Mouse (Mus musculus): ENCODE data around the gene Apobec1. TPM values are rescaled to one million over a fixed set of nuclear protein-coding genes. Genes with fewer than 3 reads are reported as not detected.

Apobec1 gene
- total and polyA plus RNA-seq, 2 experiments from 2014 or later = 3.9 to 21.0 TPM

DNA sequence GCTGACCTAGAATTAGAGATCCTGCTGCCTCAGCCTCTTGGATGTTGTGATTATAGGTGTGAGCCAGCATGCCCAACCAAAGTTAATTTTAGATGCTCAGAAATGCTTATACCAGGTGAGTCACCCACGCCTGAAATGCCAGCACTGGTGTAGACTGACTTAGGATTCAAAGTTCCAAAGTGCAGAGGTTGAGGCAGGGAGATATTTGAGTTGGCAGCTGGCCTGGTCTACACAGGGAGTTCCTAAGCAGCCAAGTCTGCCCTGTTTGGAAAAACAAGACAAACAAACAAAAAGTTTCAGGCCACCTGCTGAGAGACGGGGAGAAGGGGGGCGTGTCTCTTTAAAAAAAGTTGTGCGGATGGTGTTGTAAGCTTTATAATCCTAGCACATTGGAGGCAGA lies 22.9 kb upstream of the Apobec1 start:
- H3K4me3 ChIP-seq (ENCODE audit: low read depth, low read length) = no peak overlapping the region
- ATAC-seq (ENCODE audit: insufficient read depth, low read depth) (no peak), DNase-seq (ENCODE audit: low spot score) (no peak)
- no peaks in the 10 kb centered on the region for H3K36me3 ChIP-seq (replicated peaks; ENCODE audit: control insufficient read depth, insufficient read depth, low read length)
- WGBS = 64% methylated on average over 4 of the region's 4 CpGs
- no peak for TF ChIP-seq EP300 (IDR thresholded peaks at IDR 0.05; ENCODE audit: low read depth)
- no peak for TF ChIP-seq CTCF (IDR thresholded peaks at IDR 0.05; ENCODE audit: low read depth)
- H3K9me3 ChIP-seq (replicated peaks; ENCODE audit: control insufficient read depth, low read length) = no peaks in the 10 kb centered on the region
- no peak overlapping the region for H3K4me2 ChIP-seq (ENCODE audit: low read depth, low read length)
- H3K4me1 ChIP-seq (ENCODE audit: control insufficient read depth, insufficient read depth) = no peaks in the 10 kb centered on the region
- peaks cover 5% of the 10 kb centered on the region; the same call in 1 of the 2 replicates for H3K27me3 ChIP-seq (ENCODE audit: control insufficient read depth, insufficient read depth, low read length)
- no peak overlapping the region for H3K9ac ChIP-seq (replicated peaks; ENCODE audit: low read depth, low read length)
- no peak overlapping the region for H3K27ac ChIP-seq (ENCODE audit: low read depth)

DNA sequence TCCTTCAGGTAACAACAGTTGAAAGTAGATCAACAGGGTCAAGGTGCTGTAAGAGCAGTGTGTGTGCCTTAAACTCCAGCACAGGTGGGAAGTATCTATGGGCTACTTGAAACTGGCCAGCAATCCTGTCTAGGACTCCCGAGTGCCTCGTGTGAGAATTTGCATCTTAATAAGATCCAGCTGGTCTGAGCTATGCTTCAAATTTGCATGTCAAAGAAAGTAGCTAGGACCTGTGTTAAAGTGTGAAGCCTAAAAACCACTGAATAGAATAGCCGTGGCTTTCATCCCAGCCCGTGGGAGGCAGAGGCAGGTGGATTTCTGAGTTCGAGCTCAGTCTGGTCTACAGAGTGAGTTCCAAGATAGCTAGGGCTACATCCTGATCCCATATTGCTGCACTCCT lies 22.2 kb upstream of the Apobec1 start:
- Histone ChIP-seq H3K27ac (ENCODE audit: low read depth) (no peak overlapping the region), H3K9ac (replicated peaks; ENCODE audit: low read depth, low read length) (no peak overlapping the region), H3K4me1 (ENCODE audit: control insufficient read depth, insufficient read depth) (no peaks in the 10 kb centered on the region), H3K9me3 (replicated peaks; ENCODE audit: control insufficient read depth, low read length) (no peaks in the 10 kb centered on the region), H3K4me3 (ENCODE audit: low read depth, low read length) (no peak overlapping the region), H3K4me2 (ENCODE audit: low read depth, low read length) (no peak overlapping the region), H3K36me3 (replicated peaks; ENCODE audit: control insufficient read depth, insufficient read depth, low read length) (no peaks in the 10 kb centered on the region), H3K27me3 (ENCODE audit: control insufficient read depth, insufficient read depth, low read length) (peaks cover 5% of the 10 kb centered on the region; the same call in 1 of the 2 replicates)
- no peak for TF ChIP-seq EP300 (IDR thresholded peaks at IDR 0.05; ENCODE audit: low read depth)
- TF ChIP-seq CTCF (IDR thresholded peaks at IDR 0.05; ENCODE audit: low read depth) = no peak
- DNase-seq (ENCODE audit: low spot score) (no peak), ATAC-seq (ENCODE audit: insufficient read depth, low read depth) (no peak)
- WGBS = 50% methylated on average over 5 of the region's 5 CpGs

DNA sequence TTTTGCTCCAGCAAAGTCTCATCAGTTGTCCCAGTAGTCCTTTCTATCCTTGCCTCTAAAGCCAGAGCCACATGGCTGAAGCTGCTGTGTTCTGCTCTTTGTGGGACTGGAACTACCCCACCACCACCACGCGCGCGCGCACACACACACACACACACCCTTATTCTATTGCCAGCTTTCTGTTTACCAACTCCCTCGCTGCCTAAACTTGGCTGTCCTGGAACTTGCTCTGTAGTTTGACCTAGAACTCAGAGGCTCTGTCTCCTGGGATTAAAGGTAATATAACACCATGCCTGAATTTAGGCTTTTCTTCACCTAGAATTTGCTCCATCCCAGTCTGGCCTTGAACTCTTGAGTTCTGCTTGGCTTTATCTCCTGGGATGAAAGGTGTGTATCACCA lies 18.8 kb upstream of the Apobec1 start:
- ATAC-seq (ENCODE audit: insufficient read depth, low read depth) (no peak), DNase-seq (ENCODE audit: low spot score) (no peak)
- Histone ChIP-seq H3K9ac (replicated peaks; ENCODE audit: low read depth, low read length) (no peak overlapping the region), H3K36me3 (replicated peaks; ENCODE audit: control insufficient read depth, insufficient read depth, low read length) (no peaks in the 10 kb centered on the region), H3K4me3 (ENCODE audit: low read depth, low read length) (no peak overlapping the region), H3K4me1 (ENCODE audit: control insufficient read depth, insufficient read depth) (no peaks in the 10 kb centered on the region), H3K27me3 (ENCODE audit: control insufficient read depth, insufficient read depth, low read length) (no peaks in the 10 kb centered on the region), H3K9me3 (replicated peaks; ENCODE audit: control insufficient read depth, low read length) (no peaks in the 10 kb centered on the region), H3K27ac (ENCODE audit: low read depth) (no peak overlapping the region), H3K4me2 (ENCODE audit: low read depth, low read length) (no peak overlapping the region)
- TF ChIP-seq EP300 (IDR thresholded peaks at IDR 0.05; ENCODE audit: low read depth) = no peak
- TF ChIP-seq CTCF (IDR thresholded peaks at IDR 0.05; ENCODE audit: low read depth) = no peak
- 90% methylated on average over 6 of the region's 6 CpGs for WGBS

DNA sequence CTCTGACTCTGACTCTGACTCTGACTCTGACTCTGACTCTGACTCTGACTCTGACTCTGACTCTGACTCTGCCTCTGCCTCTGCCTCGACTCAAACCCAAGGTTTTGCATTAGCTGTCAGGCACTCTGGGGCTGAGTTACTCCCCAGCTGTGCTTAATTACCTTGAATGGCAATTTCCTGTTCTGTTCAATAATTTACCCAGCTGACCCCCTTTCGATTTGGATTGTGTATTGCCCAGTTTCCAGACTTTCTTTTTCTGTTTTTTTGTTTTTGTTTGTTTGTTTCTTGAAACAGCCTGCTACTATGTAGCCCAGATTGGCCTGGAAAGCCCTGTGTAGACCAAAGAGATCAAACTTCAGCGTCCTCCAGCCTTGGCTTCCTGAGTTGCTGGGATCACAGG lies 13.8 kb upstream of the Apobec1 start:
- H3K27ac ChIP-seq (ENCODE audit: low read depth) = no peak overlapping the region
- WGBS = 57% methylated on average over 3 of the region's 3 CpGs

DNA sequence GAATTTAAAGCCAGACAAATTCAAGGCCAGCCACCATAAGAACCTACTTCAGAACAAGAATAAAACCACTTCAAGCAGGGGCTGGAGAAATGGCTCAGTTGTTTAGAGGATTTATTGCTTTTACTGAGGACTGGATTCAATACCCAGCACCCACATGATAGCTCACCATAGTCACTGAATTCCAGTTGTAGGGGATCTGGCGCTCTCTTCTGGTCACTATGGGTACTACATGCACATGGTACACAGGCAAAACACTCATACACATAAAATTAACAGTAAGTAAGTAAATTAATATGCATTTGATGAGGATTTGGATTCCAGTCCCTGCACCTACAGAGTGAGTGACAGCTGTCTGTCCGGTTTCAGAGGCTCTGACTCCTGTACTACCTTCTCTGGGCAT lies 11.8 kb upstream of the Apobec1 start:
- no peaks in the 10 kb centered on the region for H3K4me1 ChIP-seq (ENCODE audit: control insufficient read depth, insufficient read depth)
- no peak for TF ChIP-seq EP300 (IDR thresholded peaks at IDR 0.05; ENCODE audit: low read depth)
- TF ChIP-seq CTCF (IDR thresholded peaks at IDR 0.05; ENCODE audit: low read depth) = no peak
- H3K4me2 ChIP-seq (ENCODE audit: low read depth, low read length) = no peak overlapping the region
- no peaks in the 10 kb centered on the region for H3K9me3 ChIP-seq (replicated peaks; ENCODE audit: control insufficient read depth, low read length)
- H3K36me3 ChIP-seq (replicated peaks; ENCODE audit: control insufficient read depth, insufficient read depth, low read length) = no peaks in the 10 kb centered on the region
- H3K27ac ChIP-seq (ENCODE audit: low read depth) = no peak overlapping the region
- peaks cover 3% of the 10 kb centered on the region; the same call in 1 of the 2 replicates for H3K27me3 ChIP-seq (ENCODE audit: control insufficient read depth, insufficient read depth, low read length)
- H3K4me3 ChIP-seq (ENCODE audit: low read depth, low read length) = no peak overlapping the region
- H3K9ac ChIP-seq (replicated peaks; ENCODE audit: low read depth, low read length) = no peak overlapping the region
- DNase-seq (ENCODE audit: low spot score) (no peak), ATAC-seq (ENCODE audit: insufficient read depth, low read depth) (no peak)
- 48% methylated on average over 2 of the region's 2 CpGs for WGBS

More for the DNA sequence above, 13.8 kb upstream of the Apobec1 start:
- Histone ChIP-seq H3K4me2 (ENCODE audit: low read depth, low read length) (no peak overlapping the region), H3K4me3 (ENCODE audit: low read depth, low read length) (no peak overlapping the region), H3K27me3 (ENCODE audit: control insufficient read depth, insufficient read depth, low read length) (no peaks in the 10 kb centered on the region), H3K4me1 (ENCODE audit: control insufficient read depth, insufficient read depth) (no peaks in the 10 kb centered on the region), H3K36me3 (replicated peaks; ENCODE audit: control insufficient read depth, insufficient read depth, low read length) (no peaks in the 10 kb centered on the region), H3K9me3 (replicated peaks; ENCODE audit: control insufficient read depth, low read length) (no peaks in the 10 kb centered on the region), H3K9ac (replicated peaks; ENCODE audit: low read depth, low read length) (no peak overlapping the region)
- no peak for ATAC-seq (ENCODE audit: insufficient read depth, low read depth)
- TF ChIP-seq CTCF (IDR thresholded peaks at IDR 0.05; ENCODE audit: low read depth) (no peak), EP300 (IDR thresholded peaks at IDR 0.05; ENCODE audit: low read depth) (no peak)
- DNase-seq (ENCODE audit: low spot score) = no peak

DNA sequence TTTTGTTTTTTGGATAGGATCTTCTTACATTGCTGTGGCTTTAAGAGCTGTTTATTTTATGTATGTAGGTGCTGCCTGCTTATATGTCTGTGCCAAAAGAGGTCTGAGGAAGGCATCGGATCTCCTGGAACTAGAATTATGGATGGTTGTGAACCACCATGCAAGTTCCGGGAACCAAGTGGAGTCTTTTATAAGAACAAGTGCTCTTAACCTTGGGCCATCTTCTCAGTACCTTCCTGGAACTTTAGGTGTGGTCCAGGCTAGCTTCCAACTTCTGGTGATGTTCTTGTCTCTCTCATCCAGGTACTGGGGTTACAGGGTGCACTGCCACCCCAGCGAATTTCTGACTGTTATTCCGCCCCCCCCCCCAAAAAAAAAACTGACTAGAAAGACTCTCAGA lies 10.2 kb upstream of the Apobec1 start:
- WGBS = 74% methylated on average over 4 of the region's 4 CpGs
- no peak for TF ChIP-seq CTCF (IDR thresholded peaks at IDR 0.05; ENCODE audit: low read depth)
- TF ChIP-seq EP300 (IDR thresholded peaks at IDR 0.05; ENCODE audit: low read depth) = no peak
- no peak for DNase-seq (ENCODE audit: low spot score)

More for the DNA sequence above, 10.2 kb upstream of the Apobec1 start:
- H3K27me3 ChIP-seq (ENCODE audit: control insufficient read depth, insufficient read depth, low read length) = peaks cover 3% of the 10 kb centered on the region; the same call in 1 of the 2 replicates
- H3K9me3 ChIP-seq (replicated peaks; ENCODE audit: control insufficient read depth, low read length) = no peaks in the 10 kb centered on the region
- H3K27ac ChIP-seq (ENCODE audit: low read depth) = no peak overlapping the region
- H3K9ac ChIP-seq (replicated peaks; ENCODE audit: low read depth, low read length) = no peak overlapping the region
- H3K4me3 ChIP-seq (ENCODE audit: low read depth, low read length) = no peak overlapping the region
- H3K36me3 ChIP-seq (replicated peaks; ENCODE audit: control insufficient read depth, insufficient read depth, low read length) = no peaks in the 10 kb centered on the region
- no peak for ATAC-seq (ENCODE audit: insufficient read depth, low read depth)
- H3K4me2 ChIP-seq (ENCODE audit: low read depth, low read length) = no peak overlapping the region
- no peaks in the 10 kb centered on the region for H3K4me1 ChIP-seq (ENCODE audit: control insufficient read depth, insufficient read depth)

All from heart, postnatal 0 days (tissue).